Mouse (Mus musculus) cerebral cortex, adult 2 months (tissue): ENCODE results near the gene Snx21.

Experiments used
- WGBS: fragments of 180-500 bp; shearing (Covaris S2); methylation state at CpG from one replicate; pipeline ENCODE4 v1.1.7; 2018; 5-methylcytosine and 5-hydroxymethylcytosine counted together

Snx21 gene

GRCm38 (mm10) chr2:164785481-164786387 is at the start of gene Snx21:
Snx21 (plus strand) TSS chr2:164785823.
- under 1% methylated on average over 81 of the region's 89 CpGs for WGBS

- WGBS, result 78% methylated on average over 3 of the region's 3 CpGs
Observed at GRCm38 (mm10) chr2:164737377-164738090, 48.1 kb upstream of the Snx21 start.

GRCm38 (mm10) chr2:164739876-164740275 is 45.7 kb upstream of the Snx21 start:
- 39% methylated on average over 7 of the region's 7 CpGs for WGBS

GRCm38 (mm10) chr2:164744987-164745386 is 40.6 kb upstream of the Snx21 start:
- WGBS, result 67% methylated on average over 13 of the region's 13 CpGs

- WGBS, result under 1% methylated on average over 70 of the region's 70 CpGs
Observed at GRCm38 (mm10) chr2:164745843-164746479, 39.7 kb upstream of the Snx21 start, which contains the start of the genes Wfdc3 and Dnttip1. Wfdc3 (minus strand) TSS chr2:164745931. Dnttip1 (plus strand) TSS chr2:164745983.

GRCm38 (mm10) chr2:164746693-164747092 is 38.9 kb upstream of the Snx21 start:
- 51% methylated on average over 8 of the region's 8 CpGs for WGBS

- 75% methylated on average over 4 of the region's 4 CpGs for WGBS
Observed at GRCm38 (mm10) chr2:164748191-164748590, 37.4 kb upstream of the Snx21 start.

- 61% methylated on average over 6 of the region's 6 CpGs for WGBS
Observed at GRCm38 (mm10) chr2:164748991-164749390, 36.6 kb upstream of the Snx21 start.

- 91% methylated on average over 2 of the region's 2 CpGs for WGBS
Observed at GRCm38 (mm10) chr2:164752454-164752853, 33.2 kb upstream of the Snx21 start.

- 75% methylated on average over 11 of the region's 11 CpGs for WGBS
Observed at GRCm38 (mm10) chr2:164754105-164754504, 31.5 kb upstream of the Snx21 start.

GRCm38 (mm10) chr2:164754800-164755199 is 30.8 kb upstream of the Snx21 start:
- WGBS, result 51% methylated on average over 2 of the region's 2 CpGs

- WGBS, result 93% methylated on average over 11 of the region's 11 CpGs
Observed at GRCm38 (mm10) chr2:164757841-164758240, 27.8 kb upstream of the Snx21 start.

GRCm38 (mm10) chr2:164758692-164759091 is 26.9 kb upstream of the Snx21 start:
- 73% methylated on average over 1 of the region's 1 CpGs for WGBS

- 86% methylated on average over 4 of the region's 4 CpGs for whole genome bisulfite sequencing
Observed at GRCm38 (mm10) chr2:164760059-164760833, 25.4 kb upstream of the Snx21 start.

- 92% methylated on average over 2 of the region's 2 CpGs for WGBS
Observed at GRCm38 (mm10) chr2:164761502-164761901, 24.1 kb upstream of the Snx21 start.

GRCm38 (mm10) chr2:164761971-164762370 is 23.7 kb upstream of the Snx21 start:
- WGBS, result 98% methylated on average over 4 of the region's 4 CpGs

- WGBS, result 87% methylated on average over 7 of the region's 7 CpGs
Observed at GRCm38 (mm10) chr2:164762593-164762992, 23.0 kb upstream of the Snx21 start.

- WGBS, result 35% methylated on average over 3 of the region's 3 CpGs
Observed at GRCm38 (mm10) chr2:164765841-164766240, 19.8 kb upstream of the Snx21 start.

GRCm38 (mm10) chr2:164767812-164768540 is 17.6 kb upstream of the Snx21 start:
- WGBS, result 91% methylated on average over 15 of the region's 15 CpGs

- WGBS, result 2% methylated on average over 53 of the region's 53 CpGs
Observed at GRCm38 (mm10) chr2:164769258-164770037, 16.2 kb upstream of the Snx21 start, which contains the start of gene Ube2c. Ube2c (plus strand) TSS chr2:164769898.
